Mouse (Mus musculus) limb, embryonic 15.5 days (tissue): ENCODE measurements around the gene Adck2. TPM values are rescaled to one million over a fixed set of nuclear protein-coding genes. Genes with fewer than 3 reads are reported as not detected.
A peak's percentile ranks its signal among the peaks of the same experiment; 100 is the strongest.

Experiments
- ATAC-seq: fragments of 200-750 bp; cut with Nextera tagmentation; 2 replicates; pipeline ENCODE4 v1.8.0; 2017; ENCODE audit warnings: low read depth, moderate TSS enrichment; ENCODE audit not compliant: insufficient number of reproducible peaks, low FRiP score, low TSS enrichment
- H3K27ac ChIP-seq: fragments of 300-500 bp; sonication (generic); 2 replicates; pipeline ENCODE4 v1.5.1; 2015; ENCODE audit warnings: moderate library complexity, mild to moderate bottlenecking, inconsistent platforms
- H3K27me3 ChIP-seq: fragments of 300-500 bp; sonication (generic); 2 replicates; pipeline ENCODE4 v1.6.1; 2015; ENCODE audit warnings: inconsistent platforms
- H3K36me3 ChIP-seq: fragments of 300-500 bp; sonication (generic); 2 replicates; pipeline ENCODE4 v1.6.1; 2015; ENCODE audit warnings: inconsistent platforms
- H3K4me1 ChIP-seq: fragments of 300-500 bp; sonication (generic); 2 replicates; pipeline ENCODE4 v1.6.1; 2015; ENCODE audit warnings: inconsistent platforms
- H3K4me2 ChIP-seq: fragments of 300-500 bp; sonication (generic); 2 replicates; pipeline ENCODE4 v1.6.1; 2015; ENCODE audit warnings: mild to moderate bottlenecking, inconsistent platforms
- H3K4me3 ChIP-seq: fragments of 300-500 bp; sonication (generic); 2 replicates; pipeline ENCODE4 v1.5.1; 2015; ENCODE audit warnings: mild to moderate bottlenecking, inconsistent platforms
- H3K9ac ChIP-seq: fragments of 300-500 bp; sonication (generic); 2 replicates; pipeline ENCODE4 v1.6.1; 2015; ENCODE audit warnings: inconsistent platforms
- H3K9me3 ChIP-seq: fragments of 300-500 bp; sonication (generic); 2 replicates; pipeline ENCODE4 v1.6.1; 2016; ENCODE audit warnings: inconsistent platforms
- WGBS: fragments of 180-500 bp; shearing (Covaris S2); methylation state at CpG from one replicate; pipeline ENCODE4 v1.1.7; 2015; 5-methylcytosine and 5-hydroxymethylcytosine counted together
- polyA plus RNA-seq: library from polyadenylated mRNA; unstranded; fragments of >200 nt; fragmentation: Nextera tagmentation; extraction: Ambion mirVana; gene quantifications from 2 replicates; pipeline ENCODE4 v1.2.1, GENCODE M21; 2015

Gene Adck2
- polyA plus RNA-seq, 1 experiment from 2014 or later: 48.3 TPM

- H3K4me1 ChIP-seq: peaks cover 62% of the 10 kb centered on the region
- H3K27ac ChIP-seq: peak overlapping the region; percentile 90
- H3K9me3 ChIP-seq: no peaks in the 10 kb centered on the region
- 14% methylated on average over 15 of the region's 15 CpGs for WGBS
- no peak overlapping the region for H3K4me3 ChIP-seq
- no peaks in the 10 kb centered on the region for H3K27me3 ChIP-seq
- no peak overlapping the region for H3K9ac ChIP-seq
- no peaks in the 10 kb centered on the region for H3K36me3 ChIP-seq
- peak overlapping the region; percentile 8; the same call in 1 of the 2 replicates for H3K4me2 ChIP-seq
- peak; percentile 82 for ATAC-seq
Measured at GRCm38 (mm10) chr6:39542631-39543597, 30.8 kb upstream of the Adck2 start.

DNA sequence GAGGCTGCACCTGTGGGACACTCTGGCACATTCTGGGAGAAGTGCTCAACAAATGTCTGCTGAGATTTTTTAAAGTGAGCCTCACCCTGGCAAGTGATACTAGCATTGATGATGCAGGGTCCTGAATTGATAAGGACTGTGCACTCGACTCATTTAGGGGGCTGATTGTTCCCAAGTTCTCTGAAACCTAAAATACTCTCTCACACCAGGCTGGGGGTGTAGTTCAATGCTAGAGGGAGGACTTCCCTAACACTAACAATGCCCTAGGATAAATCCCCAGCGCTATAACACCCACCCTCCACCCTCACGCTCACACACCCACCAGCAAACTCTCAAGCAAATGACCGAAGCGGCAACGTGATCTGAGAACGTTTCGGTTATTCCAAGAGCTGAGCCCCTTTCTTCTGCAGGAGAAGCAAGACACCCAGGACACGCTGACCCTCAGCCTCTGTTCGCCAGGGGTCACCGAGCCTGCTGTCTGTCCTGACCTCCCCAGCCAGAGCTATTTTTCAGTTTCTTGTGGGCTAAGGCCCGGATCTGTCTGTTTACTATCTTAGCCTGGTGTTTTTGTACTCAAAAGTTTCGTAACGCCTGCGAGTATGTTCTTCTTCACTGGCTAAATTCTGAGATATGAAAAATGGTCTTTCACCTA, 29.8 kb upstream of the Adck2 start:
- Histone ChIP-seq H3K4me2 (0 out of 2 replicates have a peak overlapping the region, but pooled peaks have one; percentile 8), H3K4me1 (peaks cover 57% of the 10 kb centered on the region), H3K4me3 (no peak overlapping the region), H3K9ac (no peak overlapping the region), H3K9me3 (no peaks in the 10 kb centered on the region), H3K27ac (peak overlapping the region; percentile 90), H3K36me3 (no peaks in the 10 kb centered on the region), H3K27me3 (no peaks in the 10 kb centered on the region)
- 50% methylated on average over 15 of the region's 15 CpGs for WGBS
- no peak for ATAC-seq

DNA sequence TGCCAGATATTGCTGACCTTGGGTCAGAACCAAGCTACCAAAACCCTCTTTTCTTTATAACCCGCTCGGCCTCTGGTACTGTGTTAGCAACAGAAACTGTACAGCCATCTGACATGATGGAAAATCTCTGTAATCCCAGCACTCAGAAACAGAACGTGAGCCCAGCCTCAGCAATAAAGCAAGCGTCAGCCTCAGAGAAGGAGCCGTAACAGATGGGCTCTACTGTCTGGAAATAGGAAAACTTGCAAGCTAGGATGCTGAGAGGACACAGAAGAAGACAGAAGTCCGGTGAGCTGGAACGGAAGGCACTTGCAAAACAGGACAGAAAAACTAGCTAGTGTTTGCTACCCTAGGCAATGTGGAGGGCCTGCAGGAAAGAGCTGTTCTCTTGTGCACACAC, 28.2 kb upstream of the Adck2 start:
- no peak for ATAC-seq
- no peak overlapping the region for H3K4me2 ChIP-seq
- 63% methylated on average over 7 of the region's 7 CpGs for WGBS
- no peaks in the 10 kb centered on the region for H3K36me3 ChIP-seq
- no peak overlapping the region for H3K4me3 ChIP-seq
- peaks cover 41% of the 10 kb centered on the region for H3K4me1 ChIP-seq
- H3K9me3 ChIP-seq: no peaks in the 10 kb centered on the region
- H3K27me3 ChIP-seq: no peaks in the 10 kb centered on the region
- H3K27ac ChIP-seq: peak overlapping the region; percentile 30; the same call in 1 of the 2 replicates
- H3K9ac ChIP-seq: no peak overlapping the region

DNA sequence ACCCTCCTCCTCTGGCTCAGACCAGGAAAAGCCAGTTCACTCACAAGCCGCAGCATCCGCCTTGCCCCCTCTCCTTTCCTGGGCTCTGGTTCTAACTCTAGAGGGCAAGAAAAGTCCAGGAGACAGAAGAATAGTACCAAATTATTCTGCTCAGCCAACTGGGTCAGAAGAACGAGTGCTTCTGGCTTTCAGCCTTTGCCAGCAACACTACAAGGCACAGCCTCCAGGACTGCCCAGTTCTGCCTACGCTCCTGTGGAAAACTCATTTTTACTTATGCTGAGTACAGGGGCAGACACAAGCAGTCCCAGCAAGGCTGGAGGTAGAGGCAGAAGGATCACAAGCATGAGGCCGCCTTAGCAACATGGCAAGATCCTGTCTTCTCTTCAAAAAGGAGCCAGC, 25.6 kb upstream of the Adck2 start:
- H3K27me3 ChIP-seq: no peaks in the 10 kb centered on the region
- H3K4me1 ChIP-seq: peaks cover 39% of the 10 kb centered on the region
- no peak overlapping the region for H3K4me3 ChIP-seq
- no peak for ATAC-seq
- 0 out of 2 replicates have a peak overlapping the region, but pooled peaks have one; percentile 17 for H3K27ac ChIP-seq
- H3K36me3 ChIP-seq: no peaks in the 10 kb centered on the region
- H3K9me3 ChIP-seq: no peaks in the 10 kb centered on the region
- no peak overlapping the region for H3K4me2 ChIP-seq
- 76% methylated on average over 5 of the region's 5 CpGs for WGBS
- H3K9ac ChIP-seq: no peak overlapping the region

- peaks cover 37% of the 10 kb centered on the region for H3K4me1 ChIP-seq
- H3K4me3 ChIP-seq: no peak overlapping the region
- no peak for ATAC-seq
- H3K9ac ChIP-seq: no peak overlapping the region
- no peaks in the 10 kb centered on the region for H3K36me3 ChIP-seq
- no peak overlapping the region for H3K4me2 ChIP-seq
- no peaks in the 10 kb centered on the region for H3K9me3 ChIP-seq
- 55% methylated on average over 8 of the region's 8 CpGs for WGBS
- H3K27me3 ChIP-seq: no peaks in the 10 kb centered on the region
- peak overlapping the region; percentile 35; the same call in 1 of the 2 replicates for H3K27ac ChIP-seq
Measured at GRCm38 (mm10) chr6:39551981-39552636, 21.6 kb upstream of the Adck2 start.

DNA sequence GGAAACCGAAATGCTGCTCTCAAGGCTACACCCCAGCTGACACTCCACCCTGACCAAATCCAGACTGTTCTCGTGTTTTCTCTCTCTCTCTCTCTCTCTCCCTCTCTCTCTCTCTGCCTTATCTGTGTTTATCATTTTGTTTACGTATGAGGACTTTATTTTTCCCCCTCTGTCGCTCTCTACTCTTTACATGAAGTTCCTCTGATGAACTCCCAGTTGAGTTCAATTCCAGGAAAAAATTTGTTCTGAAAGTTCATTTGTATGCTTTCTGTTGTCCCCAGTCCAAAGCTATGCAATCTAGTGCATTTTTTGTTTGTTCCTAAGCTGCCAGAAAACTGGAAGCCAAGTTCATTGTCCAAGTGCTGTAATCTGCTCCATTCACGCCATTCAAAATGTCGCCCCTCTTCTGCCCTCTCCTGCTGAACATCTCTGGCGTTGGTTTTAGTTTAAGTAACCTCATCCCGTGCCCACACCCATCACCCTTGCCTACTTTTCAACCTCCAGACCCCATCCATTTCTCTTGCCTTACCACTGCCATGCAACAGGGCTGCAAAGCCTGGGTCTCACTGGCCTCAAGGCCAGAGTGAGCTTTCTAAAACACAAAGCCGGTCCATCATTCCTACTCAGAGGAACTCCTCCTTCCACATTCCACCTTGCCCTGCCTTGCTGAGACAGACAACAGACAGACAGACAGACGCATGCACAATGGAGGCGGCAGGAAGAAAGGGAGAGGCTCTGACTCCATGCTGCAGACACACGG, 18.6 kb upstream of the Adck2 start:
- no peak overlapping the region for H3K9ac ChIP-seq

DNA sequence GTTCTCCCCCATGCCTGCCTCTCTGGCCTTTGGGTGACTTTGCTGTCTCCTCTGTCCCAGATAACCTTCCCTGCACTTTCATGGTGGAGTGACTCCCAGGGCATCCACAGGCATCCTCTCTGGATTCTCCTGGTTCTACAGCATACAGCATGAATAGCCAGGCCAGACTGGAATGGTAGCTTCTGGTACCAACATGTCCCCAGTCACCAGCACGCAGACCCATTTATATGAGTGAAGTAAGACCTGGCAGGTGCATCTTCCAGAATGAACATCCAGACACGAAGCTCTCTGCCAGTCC, 18.1 kb upstream of the Adck2 start:
- H3K4me3 ChIP-seq: 0 out of 2 replicates have a peak overlapping the region, but pooled peaks have one; percentile 80
- H3K9me3 ChIP-seq: no peaks in the 10 kb centered on the region
- H3K36me3 ChIP-seq: no peaks in the 10 kb centered on the region
- no peak overlapping the region for H3K9ac ChIP-seq
- 61% methylated on average over 2 of the region's 2 CpGs for WGBS
- H3K4me1 ChIP-seq: peaks cover 44% of the 10 kb centered on the region
- no peaks in the 10 kb centered on the region for H3K27me3 ChIP-seq
- no peak for ATAC-seq
- H3K4me2 ChIP-seq: no peak overlapping the region
- no peak overlapping the region for H3K27ac ChIP-seq

More for the DNA sequence above, 18.6 kb upstream of the Adck2 start:
- Histone ChIP-seq H3K4me1 (peaks cover 45% of the 10 kb centered on the region), H3K4me3 (0 out of 2 replicates have a peak overlapping the region, but pooled peaks have one; percentile 80), H3K27me3 (no peaks in the 10 kb centered on the region), H3K9me3 (no peaks in the 10 kb centered on the region), H3K4me2 (no peak overlapping the region), H3K27ac (no peak overlapping the region), H3K36me3 (no peaks in the 10 kb centered on the region)
- no peak for ATAC-seq
- 76% methylated on average over 12 of the region's 12 CpGs for WGBS

DNA sequence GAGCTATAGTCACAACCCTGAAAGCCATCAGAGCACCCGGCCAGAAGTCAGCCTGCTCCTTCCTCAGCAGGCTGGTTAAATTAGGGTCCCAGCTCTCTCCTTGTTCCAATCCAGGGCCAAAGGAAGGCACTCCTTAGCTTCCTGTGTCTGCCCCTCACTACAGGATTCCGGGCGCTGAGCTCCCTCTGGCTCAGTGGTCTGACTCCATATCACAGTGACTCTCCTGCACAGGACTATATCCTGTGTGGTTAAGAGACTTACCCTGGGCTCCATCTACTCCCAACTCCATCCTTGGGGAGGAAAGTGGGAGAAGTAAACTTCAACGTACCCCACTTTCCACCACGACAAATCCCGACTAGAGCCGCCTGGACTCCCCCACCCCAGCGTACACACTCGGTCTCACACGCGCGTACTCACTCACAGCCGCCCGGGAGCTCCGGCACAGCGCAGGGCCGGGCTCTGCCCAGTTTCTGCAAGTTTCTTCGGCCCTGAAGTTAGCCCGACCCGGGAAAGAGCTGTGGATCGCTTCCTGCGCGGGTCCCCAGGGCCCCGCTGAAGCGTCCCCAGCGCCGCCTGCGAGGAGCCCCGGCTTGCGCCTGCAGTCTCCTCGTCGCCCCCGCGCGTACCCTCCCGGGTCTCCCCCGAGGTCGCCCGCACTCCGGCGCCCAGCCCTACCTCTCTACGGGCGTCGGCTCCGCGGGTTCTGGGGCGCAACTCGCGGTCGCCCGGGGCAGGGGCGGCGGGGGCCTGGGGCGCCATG, 16.6 kb upstream of the Adck2 start:
- H3K4me3 ChIP-seq: peak overlapping the region; percentile 80
- 1% methylated on average over 54 of the region's 54 CpGs for WGBS
- H3K4me2 ChIP-seq: peak overlapping the region; percentile 64
- H3K36me3 ChIP-seq: no peaks in the 10 kb centered on the region
- peaks cover 41% of the 10 kb centered on the region for H3K4me1 ChIP-seq
- no peaks in the 10 kb centered on the region for H3K9me3 ChIP-seq
- H3K9ac ChIP-seq: peak overlapping the region; percentile 95
- peak; percentile 66 for ATAC-seq
- H3K27me3 ChIP-seq: no peaks in the 10 kb centered on the region
- H3K27ac ChIP-seq: peak overlapping the region; percentile 94

GRCm38 (mm10) chr6:39557723-39558261, 15.9 kb upstream of the Adck2 start, which contains the start of gene Dennd2a:
Dennd2a (minus strand) TSS chr6:39557867.
- H3K4me2 ChIP-seq: peak within 1 kb of the TSS; percentile 64
- H3K9ac ChIP-seq: peak within 1 kb of the TSS; percentile 95
- no peaks in the 10 kb centered on the region for H3K9me3 ChIP-seq
- H3K27ac ChIP-seq: peak within 1 kb of the TSS; percentile 94
- peak; percentile 91 for ATAC-seq
- H3K27me3 ChIP-seq: no peaks in the 10 kb centered on the region
- H3K36me3 ChIP-seq: no peaks in the 10 kb centered on the region
- H3K4me1 ChIP-seq: peaks cover 40% of the 10 kb centered on the region
- under 1% methylated on average over 43 of the region's 50 CpGs for WGBS
- peak within 1 kb of the TSS; percentile 80 for H3K4me3 ChIP-seq

- no peaks in the 10 kb centered on the region for H3K36me3 ChIP-seq
- no peak overlapping the region for H3K4me3 ChIP-seq
- H3K4me2 ChIP-seq: no peak overlapping the region
- H3K27ac ChIP-seq: peak overlapping the region; percentile 12; the same call in 1 of the 2 replicates
- no peak overlapping the region for H3K9ac ChIP-seq
- ATAC-seq: no peak
- WGBS: 45% methylated on average over 6 of the region's 6 CpGs
- H3K27me3 ChIP-seq: no peaks in the 10 kb centered on the region
- no peaks in the 10 kb centered on the region for H3K9me3 ChIP-seq
- H3K4me1 ChIP-seq: peaks cover 39% of the 10 kb centered on the region
Measured at GRCm38 (mm10) chr6:39559276-39559939, 14.3 kb upstream of the Adck2 start.
